Mouse (Mus musculus) olfactory bulb, adult 2 months (tissue): ENCODE results near the gene Anxa6.

ENCODE experiments used
- CTCF ChIP-seq: fragments of 200-500 bp; IDR thresholded peaks from 2 replicates; pipeline ENCODE4 v1.5.1; 2012; ENCODE audit warnings: low read depth, mild to moderate bottlenecking, low read length, moderate library complexity; ENCODE audit not compliant: insufficient read depth
- POLR2A ChIP-seq: fragments of 200-500 bp; IDR thresholded peaks from 2 replicates; pipeline ENCODE4 v1.6.1; 2012; ENCODE audit warnings: mild to moderate bottlenecking, low read depth, low read length, moderate library complexity; ENCODE audit not compliant: insufficient read depth

GRCm38 (mm10) chr11:54976351-54976750 lies 56.9 kb downstream of the Anxa6 start:
- TF ChIP-seq CTCF (no peak), POLR2A (no peak)
